Mouse (Mus musculus) spleen, postnatal 10 days (tissue): ENCODE results near the gene Sema3g.

Source experiments
- DNase-seq, 2 experiments: peaks; one replicate each; pipeline ENCODE4 v3.0.0; 2021 to 2022; ENCODE audit warnings: low spot score in 2 of 2

Gene Sema3g

DNA sequence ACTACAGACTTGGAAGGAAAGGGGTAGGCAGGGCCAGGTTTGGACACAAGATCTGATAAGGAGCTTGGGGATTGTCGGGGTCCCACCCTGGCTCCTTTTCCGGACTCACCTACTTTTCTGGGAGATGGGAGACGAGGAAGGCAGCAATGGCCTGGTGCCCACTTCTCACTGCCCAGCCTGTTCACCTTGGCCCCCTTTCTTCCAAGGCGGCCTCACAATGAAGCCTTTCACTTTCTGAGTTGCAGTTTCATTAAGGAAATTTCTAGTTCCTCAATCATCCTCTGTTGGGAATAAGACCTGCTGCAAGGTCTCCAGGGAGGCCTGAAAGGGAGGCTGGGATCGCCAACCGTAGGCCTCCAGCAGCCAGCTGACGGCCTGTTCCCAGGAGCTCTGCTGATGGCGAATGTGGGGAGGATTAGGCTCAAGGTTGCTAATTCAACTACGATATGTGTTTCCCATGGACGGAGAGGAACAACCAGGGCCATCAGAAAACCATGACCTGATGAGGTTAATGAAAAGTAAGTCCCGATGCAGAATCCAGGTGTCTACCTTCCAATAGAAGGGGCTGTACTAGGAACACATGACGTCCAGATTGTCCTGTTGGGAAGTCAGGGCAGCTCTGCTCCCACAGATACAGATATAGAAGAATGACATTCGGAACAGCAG, 14.9 kb downstream of the Sema3g start:
- no peak for DNase-seq

DNA sequence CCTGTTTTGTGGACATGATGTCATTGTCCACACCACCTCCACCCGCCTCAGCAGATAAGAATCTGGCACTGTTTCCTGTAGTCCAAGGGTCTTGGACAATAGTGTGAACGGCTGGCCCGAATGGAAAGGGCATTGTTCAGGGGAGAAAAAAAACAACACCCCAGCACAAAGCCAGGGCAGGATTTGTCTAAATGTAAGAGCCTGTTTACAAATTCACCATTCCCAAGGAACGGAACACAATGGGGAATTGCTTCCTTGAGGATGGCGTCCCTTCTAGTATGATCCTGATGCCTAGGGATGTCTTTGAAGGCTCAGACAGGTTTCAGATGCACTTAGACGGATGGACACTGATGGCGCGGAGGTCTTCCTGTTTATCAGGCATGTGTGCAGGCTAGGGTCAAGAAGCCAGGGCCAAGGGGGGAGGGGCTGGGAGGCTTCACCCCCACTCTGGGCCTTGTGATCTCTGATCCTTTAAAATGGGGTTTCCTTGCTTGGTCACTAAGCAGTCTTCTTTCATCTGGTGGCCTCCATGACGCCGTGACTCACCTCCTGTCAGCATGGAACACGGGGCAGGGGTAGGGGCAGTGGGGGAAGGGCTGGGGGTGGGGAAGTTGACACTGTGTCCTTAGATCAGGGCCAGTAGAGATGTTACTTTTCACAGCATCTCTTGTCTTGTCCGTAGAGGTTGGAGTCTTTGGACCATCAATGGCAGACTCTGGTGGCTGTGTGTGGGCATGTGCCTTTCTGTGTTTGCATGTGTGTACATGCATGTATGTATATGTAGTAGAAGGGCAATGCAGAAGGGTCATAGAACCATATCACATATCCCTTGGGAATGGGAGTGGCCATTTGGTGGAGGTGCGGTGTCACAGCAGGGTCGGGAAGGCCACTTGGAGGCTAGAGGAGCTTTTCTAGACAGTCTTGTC, 15.7 kb downstream of the Sema3g start:
- DNase-seq = no peak

DNA sequence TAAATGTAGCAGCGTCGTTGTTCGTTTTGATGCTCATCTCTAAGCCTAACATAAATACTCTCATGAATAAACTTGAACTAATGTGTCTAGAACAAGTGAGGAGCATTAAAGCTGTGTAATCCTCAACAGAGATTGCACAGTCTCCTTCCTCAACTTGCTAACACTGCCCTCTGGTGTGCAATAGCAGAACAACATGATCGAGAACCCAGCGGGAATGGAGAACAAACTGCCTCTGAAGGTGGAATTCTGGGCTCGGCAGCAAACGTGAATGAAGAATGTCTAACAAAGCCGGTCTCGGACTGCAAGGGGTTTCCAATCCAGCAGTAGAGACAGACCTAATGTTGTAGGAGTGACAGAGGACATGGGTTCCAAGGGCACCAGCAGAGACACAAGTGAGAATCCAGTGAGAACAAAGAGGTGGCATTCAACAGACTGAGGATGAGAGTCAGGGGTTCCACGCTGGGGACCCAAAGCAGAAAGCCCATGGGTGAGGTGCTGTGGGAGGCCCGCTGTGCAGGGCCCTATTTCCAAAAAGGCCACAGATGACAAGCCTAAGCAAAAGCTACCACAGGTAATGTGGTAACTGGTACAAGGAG, 16.4 kb downstream of the Sema3g start:
- DNase-seq = peak; percentile 63 to 83

DNA sequence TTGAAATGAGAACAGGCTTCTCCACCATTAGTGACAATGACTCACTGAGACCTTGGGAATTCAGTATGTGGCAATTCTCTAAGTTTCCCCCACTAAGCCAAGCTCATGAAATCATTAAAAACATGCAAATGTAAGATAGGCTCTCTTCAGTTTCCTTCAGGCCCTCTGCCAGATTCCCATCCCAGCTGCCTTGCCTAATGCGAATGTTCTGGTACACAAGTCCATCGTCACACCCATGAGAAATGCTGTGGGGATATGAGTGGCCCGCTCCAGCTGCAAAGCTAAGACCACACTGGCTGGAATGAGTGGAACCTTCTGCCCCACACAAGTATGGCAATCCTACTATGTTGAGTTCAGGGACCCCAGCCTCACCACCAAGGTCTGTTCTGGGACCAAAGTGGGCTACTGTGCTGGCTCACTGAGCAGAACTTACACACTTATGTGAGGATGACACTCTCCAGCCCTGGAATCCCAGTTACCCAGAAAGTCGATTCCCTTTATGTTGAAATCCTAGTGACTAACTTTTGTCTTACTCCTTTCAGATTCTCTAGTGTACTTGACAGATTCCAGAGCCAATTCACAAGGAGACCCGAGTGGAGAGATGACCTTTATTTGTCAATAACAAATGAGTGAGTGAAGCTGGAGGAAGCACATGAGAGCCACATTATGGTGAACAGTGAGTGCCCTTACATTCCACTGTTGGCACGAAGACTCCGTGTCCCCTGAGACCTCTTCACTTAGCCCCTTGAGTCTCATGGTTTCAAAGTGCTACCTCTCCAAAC, 19.6 kb downstream of the Sema3g start:
- no peak for DNase-seq

DNA sequence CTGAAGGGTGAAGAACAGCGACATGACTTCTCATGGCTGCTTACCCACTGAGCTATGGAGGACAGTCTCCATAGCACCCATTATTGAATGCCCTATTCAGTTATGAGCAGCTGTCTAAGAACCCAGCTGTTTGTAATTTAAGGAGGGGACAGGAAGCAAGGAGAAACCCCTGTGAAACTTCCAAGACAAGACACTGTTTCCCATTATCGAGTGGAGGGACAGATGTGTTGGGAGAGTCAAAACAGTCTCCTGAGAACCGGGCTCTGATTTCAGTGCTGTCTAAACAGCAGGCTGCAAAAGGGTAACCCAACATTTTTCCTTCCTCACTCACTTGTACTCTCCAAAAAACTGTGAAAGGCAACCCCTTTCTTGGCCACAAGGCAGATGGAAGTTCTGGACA, 22.9 kb downstream of the Sema3g start:
- no peak for DNase-seq

DNA sequence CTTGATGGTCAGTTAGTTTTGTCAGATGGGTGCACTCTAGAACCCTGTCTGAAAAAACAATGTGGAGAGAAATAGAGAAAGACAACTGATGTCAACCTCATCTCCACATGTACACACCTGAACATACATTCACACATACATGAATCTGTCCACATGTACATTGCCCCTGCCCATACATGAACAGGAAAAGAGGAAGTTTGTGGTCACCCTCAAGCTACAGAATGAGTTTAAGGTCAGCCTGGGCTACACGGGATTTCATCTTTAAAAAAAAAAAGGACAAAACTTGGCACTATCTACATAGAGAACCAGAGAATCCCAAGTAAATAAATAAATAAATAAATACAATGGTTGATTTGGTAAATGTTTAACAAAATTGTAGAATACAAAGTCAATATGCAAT, 27.1 kb downstream of the Sema3g start:
- DNase-seq = no peak

- DNase-seq = no peak
Measured at GRCm38 (mm10) chr14:31245946-31246345, 28.3 kb downstream of the Sema3g start.

GRCm38 (mm10) chr14:31248396-31248795, 30.7 kb downstream of the Sema3g start:
- DNase-seq = no peak

DNA sequence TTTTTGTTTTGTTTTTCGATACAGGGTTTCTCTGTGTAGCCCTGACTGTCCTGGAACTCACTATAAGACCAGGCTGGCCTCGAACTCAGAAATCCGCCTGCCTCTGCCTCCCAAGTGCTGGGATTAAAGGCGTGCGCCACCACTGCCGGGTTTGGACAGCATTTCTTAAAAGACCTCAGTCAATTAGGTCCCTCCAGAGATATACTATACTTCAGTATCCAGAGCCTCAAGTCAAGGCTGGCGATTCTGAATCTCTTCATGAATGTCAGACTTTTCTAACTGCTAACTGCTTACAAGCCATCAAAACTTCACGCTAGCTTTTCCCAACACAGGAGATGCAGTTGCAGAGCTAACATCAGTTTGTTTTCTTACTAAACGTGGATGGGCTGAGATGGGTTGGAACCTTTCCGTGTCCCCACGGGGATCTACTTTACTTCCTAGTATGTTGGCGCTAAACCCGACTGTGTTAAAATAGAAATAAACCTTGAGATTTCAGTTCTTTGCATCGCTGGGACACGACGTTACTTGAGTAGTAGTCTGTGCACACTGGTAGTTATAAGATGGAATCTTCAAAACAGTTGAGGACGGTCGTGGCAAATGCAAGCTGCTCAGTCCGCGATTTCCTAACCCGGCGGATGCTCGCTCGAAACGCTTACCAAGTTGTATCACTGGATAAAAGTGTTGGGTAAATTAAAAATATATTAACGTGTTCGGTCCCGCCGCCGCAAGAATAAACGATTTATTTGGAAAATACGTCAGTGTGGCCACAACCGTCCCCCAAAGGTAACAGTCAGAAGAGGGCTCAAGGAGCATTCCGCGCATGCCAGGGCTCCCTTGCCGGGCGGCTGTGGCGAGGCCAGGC, 32.8 kb downstream of the Sema3g start:
- peak; percentile 13 to 41 for DNase-seq

DNA sequence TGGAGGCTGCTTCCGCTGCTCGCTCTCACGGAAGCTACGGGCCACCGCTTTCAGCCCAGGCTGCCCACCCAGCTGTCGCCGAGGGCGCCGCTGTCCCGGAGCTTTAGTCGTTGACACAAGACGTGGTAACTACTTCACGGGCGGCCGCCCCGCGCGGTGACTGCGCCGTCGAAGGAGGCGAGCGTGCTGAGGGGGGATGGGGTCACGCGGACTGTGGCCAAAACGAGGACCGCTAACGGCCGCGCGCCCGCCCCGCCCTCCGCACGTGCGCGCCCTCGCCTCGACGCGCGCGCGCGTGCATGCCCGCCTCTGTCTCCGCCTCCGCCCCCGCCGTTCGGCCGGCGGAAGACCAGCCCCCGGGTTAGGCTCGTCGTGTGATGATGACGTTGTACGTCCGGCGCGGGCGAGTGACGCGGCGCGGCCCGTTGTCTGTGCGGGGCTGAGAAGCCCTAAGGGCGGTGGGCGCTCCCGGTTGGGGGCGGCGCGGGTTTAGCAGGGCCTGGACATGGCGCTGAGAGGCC, 33.5 kb downstream of the Sema3g start, which contains the start of the genes Phf7 and Bap1:
Phf7 (minus strand) TSS at position 234 of the 521 bp plus-strand sequence.
Bap1 (plus strand) TSS at position 367 of the 521 bp plus-strand sequence.
- peak; percentile 98 for DNase-seq

- no peak for DNase-seq
Measured at GRCm38 (mm10) chr14:31251626-31252025, 34.0 kb downstream of the Sema3g start.

DNA sequence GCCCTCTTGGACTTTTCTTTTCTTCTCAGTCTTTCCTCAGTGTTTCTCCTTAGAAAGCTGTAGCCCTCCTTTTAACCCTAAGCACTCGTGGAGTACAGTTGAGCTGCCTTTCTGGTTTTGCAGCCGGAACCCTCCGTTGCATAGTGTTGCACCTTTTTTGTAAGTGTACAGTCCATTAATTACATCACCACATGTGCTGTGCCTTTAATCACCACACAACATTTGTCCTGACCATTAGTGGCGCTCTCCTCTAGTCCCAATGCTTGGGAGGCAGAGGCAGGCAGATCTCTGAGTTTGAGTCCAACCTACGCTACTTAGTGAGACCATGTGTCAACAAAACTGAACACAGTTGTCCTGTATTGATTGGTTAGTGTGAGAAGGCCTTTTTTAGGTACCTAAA, 34.4 kb downstream of the Sema3g start:
- peak in 1 of 2 experiments; percentile 12 for DNase-seq

- no peak for DNase-seq
Measured at GRCm38 (mm10) chr14:31258476-31259050, 40.9 kb downstream of the Sema3g start.

DNA sequence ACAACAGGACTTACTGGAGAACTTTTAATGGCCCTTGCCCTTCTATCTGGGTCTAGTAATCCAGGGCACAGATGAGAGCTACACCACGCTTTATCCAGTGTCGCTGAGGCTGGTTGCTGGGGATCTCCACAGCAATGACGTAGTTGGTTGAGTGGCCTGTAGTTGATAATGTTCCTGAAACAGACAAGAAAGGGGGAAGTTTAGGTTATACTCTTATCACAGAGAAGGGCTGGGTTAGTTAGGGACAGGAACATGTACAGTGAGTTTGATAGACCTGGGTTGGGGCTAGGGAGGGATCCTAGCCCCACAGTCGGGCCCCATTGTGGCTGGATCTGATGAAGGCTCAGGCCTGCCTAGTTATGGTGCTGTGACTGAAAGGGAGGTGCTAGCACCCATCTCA, 42.7 kb downstream of the Sema3g start:
- no peak for DNase-seq

DNA sequence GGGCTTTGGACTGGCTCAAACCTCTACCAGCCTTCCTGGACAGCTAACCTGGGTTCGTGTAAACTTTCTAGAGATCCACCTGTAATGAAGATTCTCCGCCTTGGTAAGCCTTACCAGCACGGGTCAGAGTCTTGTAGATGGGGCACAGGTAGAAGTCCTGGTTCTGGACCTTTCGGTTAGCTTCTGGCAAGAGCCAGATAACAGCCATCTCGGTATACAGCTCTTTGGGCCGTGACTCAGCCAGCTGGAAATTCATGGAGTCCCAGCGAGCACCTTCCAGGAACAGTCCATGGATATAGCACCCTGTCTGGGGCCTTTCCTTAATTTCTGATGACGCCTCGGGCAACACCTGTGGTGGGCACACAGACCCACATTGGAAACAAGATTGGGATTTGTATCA, 43.3 kb downstream of the Sema3g start:
- DNase-seq = no peak

GRCm38 (mm10) chr14:31267649-31268048, 50.0 kb downstream of the Sema3g start:
- no peak for DNase-seq

- DNase-seq = no peak
Measured at GRCm38 (mm10) chr14:31268301-31269001, 50.8 kb downstream of the Sema3g start.

DNA sequence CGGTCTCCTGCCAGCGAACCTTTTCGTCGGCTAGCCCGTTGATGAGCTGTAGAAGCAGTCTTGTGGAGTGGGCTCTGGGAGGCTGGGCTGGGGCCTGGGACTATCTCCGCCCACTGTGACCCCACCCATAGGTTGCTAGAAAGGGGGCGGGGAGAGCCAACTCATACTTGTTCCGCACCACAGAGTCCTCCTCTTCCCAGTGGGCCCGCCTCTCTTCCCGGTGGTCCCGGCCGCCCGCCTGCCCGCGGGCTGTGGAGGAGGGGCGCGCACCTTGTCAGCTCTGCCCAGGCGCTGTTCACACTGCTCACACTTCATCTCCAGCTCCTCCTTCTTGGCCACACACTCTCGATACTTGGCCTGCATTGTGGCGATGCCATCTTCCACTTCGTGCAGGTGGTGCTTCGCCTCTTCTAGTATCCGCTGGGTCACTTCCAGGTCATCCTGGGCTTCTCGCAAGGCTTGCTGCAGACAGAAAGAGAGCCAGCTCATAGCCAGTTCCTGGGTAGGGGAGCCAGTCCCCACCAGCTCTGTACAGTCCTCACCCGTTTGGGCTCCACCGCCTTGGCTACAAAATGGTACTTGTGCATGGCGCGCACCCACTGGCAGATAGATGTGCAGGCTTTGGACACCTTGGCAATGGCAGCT, 51.9 kb downstream of the Sema3g start:
- no peak for DNase-seq

- DNase-seq = no peak
Measured at GRCm38 (mm10) chr14:31271121-31271520, 53.5 kb downstream of the Sema3g start.
